Mouse (Mus musculus) small intestine, adult 2 months (tissue): ENCODE measurements around the gene Slc22a22. TPM values are rescaled to one million over a fixed set of nuclear protein-coding genes. Genes with fewer than 3 reads are reported as not detected.
"Not testable (repeated sequence)": the region's sequence is repeated elsewhere in the genome, so short reads cannot be mapped to it uniquely, and the experiment has no call there.

Experiments used
- H3K27ac ChIP-seq: fragments of 200-500 bp; 2 replicates; pipeline ENCODE4 v1.5.1; 2012; ENCODE audit warnings: low read depth, low read length, control low read depth, inconsistent platforms; ENCODE audit not compliant: insufficient read depth
- H3K27me3 ChIP-seq: fragments of 200-500 bp; 2 replicates; pipeline ENCODE4 v1.6.1; 2012; ENCODE audit warnings: mild to moderate bottlenecking, moderate library complexity, low read length, inconsistent platforms; ENCODE audit not compliant: control insufficient read depth, insufficient read depth
- H3K36me3 ChIP-seq: fragments of 200-500 bp; 2 replicates; pipeline ENCODE4 v1.6.1; 2012; ENCODE audit warnings: mild to moderate bottlenecking, low read length, control low read depth, inconsistent platforms; ENCODE audit not compliant: control insufficient read depth, insufficient read depth
- H3K4me1 ChIP-seq: fragments of 200-500 bp; 2 replicates; pipeline ENCODE4 v1.6.1; 2012; ENCODE audit warnings: low read length, inconsistent platforms, mixed read lengths; ENCODE audit not compliant: control insufficient read depth, insufficient read depth, insufficient read length
- H3K4me3 ChIP-seq: fragments of 200-500 bp; 2 replicates; pipeline ENCODE4 v1.5.1; 2012; ENCODE audit warnings: low read depth, mild to moderate bottlenecking, control low read depth, inconsistent platforms, low read length, moderate library complexity
- CTCF ChIP-seq: fragments of 200-500 bp; IDR thresholded peaks from 2 replicates; pipeline ENCODE4 v1.5.1; 2012; ENCODE audit warnings: low read depth, mild to moderate bottlenecking, control low read depth, inconsistent platforms, low read length, moderate library complexity, mixed read lengths; ENCODE audit not compliant: insufficient replicate concordance, insufficient read length; ENCODE audit errors: extremely low read depth
- POLR2A ChIP-seq: fragments of 200-500 bp; IDR thresholded peaks from 2 replicates; pipeline ENCODE4 v1.6.1; 2012; ENCODE audit warnings: low read depth, mild to moderate bottlenecking, control low read depth, inconsistent platforms, low read length, moderate library complexity
- WGBS: fragments of 180-500 bp; shearing (Covaris S2); methylation state at CpG from one replicate; pipeline ENCODE4 v1.1.7; 2018; 5-methylcytosine and 5-hydroxymethylcytosine counted together
- polyA plus RNA-seq: library from polyadenylated mRNA; depleted of rRNA; stranded (reverse); fragments of >200 nt; gene quantifications from 2 replicates; pipeline ENCODE4 v1.2.3, GENCODE M21; 2012

Slc22a22 gene
- polyA plus RNA-seq, 1 experiment = not detected

DNA sequence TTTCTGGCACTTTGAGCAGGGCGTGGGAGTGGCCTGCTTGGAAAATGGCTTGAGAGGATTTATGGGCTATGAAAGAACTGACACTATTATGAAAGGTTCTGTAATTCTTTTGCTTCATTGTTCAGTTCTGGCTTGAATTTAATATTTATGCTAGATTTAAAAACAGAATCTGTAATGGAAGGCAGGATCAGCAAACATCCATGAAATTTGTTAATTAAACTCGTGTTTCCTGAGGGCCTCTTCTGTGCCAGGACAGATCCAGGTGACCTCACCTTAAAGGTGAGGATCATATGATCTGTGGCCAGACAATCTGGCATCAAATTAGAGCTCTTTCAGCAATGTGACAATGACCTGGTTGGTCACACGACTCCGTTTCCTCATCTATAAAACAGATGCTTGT is 122.1 kb downstream of the Slc22a22 start:
- Histone ChIP-seq H3K27me3 (no peaks in the 10 kb centered on the region), H3K36me3 (no peaks in the 10 kb centered on the region), H3K4me1 (no peaks in the 10 kb centered on the region), H3K4me3 (no peak overlapping the region), H3K27ac (no peak overlapping the region)
- no peak for TF ChIP-seq CTCF
- no peak for TF ChIP-seq POLR2A
- WGBS = 71% methylated on average over 4 of the region's 4 CpGs

GRCm38 (mm10) chr15:57340499-57340898 is 136.9 kb downstream of the Slc22a22 start:
- TF ChIP-seq POLR2A = no peak
- Histone ChIP-seq H3K27ac (no peak overlapping the region), H3K27me3 (no peaks in the 10 kb centered on the region), H3K36me3 (no peaks in the 10 kb centered on the region), H3K4me1 (no peaks in the 10 kb centered on the region), H3K4me3 (no peak overlapping the region)
- 39% methylated on average over 3 of the region's 3 CpGs for WGBS

DNA sequence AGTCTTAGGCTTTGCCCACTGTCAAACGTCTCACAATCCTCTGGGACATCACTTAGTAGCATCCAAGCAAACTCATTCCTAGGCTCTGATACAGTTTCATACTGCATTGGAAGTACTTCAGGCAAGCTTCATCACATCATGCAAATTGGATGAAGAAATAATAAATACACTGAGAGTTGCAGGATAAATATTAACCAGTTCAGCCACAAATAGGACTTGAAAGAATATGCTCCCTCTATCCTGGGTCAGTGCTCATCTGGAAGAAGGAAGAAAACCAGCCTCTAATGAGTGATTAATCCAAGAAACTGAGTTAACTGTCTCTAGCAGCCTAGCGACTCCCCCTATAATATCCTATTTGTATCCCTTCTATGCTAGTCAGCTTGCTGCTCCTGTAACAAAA is 146.1 kb downstream of the Slc22a22 start:
- TF ChIP-seq CTCF (no peak), POLR2A (no peak)
- 78% methylated on average over 2 of the region's 2 CpGs for whole genome bisulfite sequencing
- H3K36me3 ChIP-seq = no peaks in the 10 kb centered on the region
- no peaks in the 10 kb centered on the region for H3K4me1 ChIP-seq
- no peaks in the 10 kb centered on the region for H3K27me3 ChIP-seq
- H3K4me3 ChIP-seq = no peak overlapping the region
- no peak overlapping the region for H3K27ac ChIP-seq

GRCm38 (mm10) chr15:57318001-57318400 is 159.4 kb downstream of the Slc22a22 start:
- TF ChIP-seq CTCF (no peak), POLR2A (no peak)
- WGBS = 78% methylated on average over 2 of the region's 2 CpGs
- Histone ChIP-seq H3K4me3 (no peak overlapping the region), H3K27me3 (no peaks in the 10 kb centered on the region), H3K36me3 (no peaks in the 10 kb centered on the region), H3K27ac (no peak overlapping the region), H3K4me1 (no peaks in the 10 kb centered on the region)

GRCm38 (mm10) chr15:57316486-57316885 is 160.9 kb downstream of the Slc22a22 start:
- 84% methylated on average over 2 of the region's 2 CpGs for whole genome bisulfite sequencing
- Histone ChIP-seq H3K27ac (no peak overlapping the region), H3K36me3 (no peaks in the 10 kb centered on the region), H3K4me3 (no peak overlapping the region), H3K4me1 (no peaks in the 10 kb centered on the region), H3K27me3 (no peaks in the 10 kb centered on the region)
- TF ChIP-seq POLR2A = no peak
- no peak for TF ChIP-seq CTCF

GRCm38 (mm10) chr15:57302710-57303109 is 174.7 kb downstream of the Slc22a22 start:
- TF ChIP-seq CTCF (no peak), POLR2A (no peak)

DNA sequence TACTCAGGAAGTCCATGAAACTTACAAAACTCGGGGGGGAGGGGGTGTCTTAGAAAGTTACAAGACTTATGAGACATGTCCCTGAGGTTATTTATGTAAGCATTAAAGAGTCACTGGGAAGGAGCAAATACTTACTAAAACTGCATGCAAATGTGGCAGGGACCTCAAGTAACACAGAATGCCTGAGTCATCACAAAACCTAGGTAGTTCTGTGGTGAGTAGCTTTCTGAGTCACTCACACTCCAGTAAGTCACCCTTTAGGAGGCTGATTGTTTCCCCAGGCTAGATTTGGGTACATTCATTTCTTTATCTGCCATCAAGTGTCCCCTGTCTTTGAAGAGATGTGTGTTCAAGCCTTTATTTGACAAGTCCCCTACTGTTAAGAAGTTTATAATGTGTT is 198.9 kb downstream of the Slc22a22 start:
- WGBS = 35% methylated on average over 1 of the region's 1 CpGs

More at GRCm38 (mm10) chr15:57302710-57303109, 174.7 kb downstream of the Slc22a22 start:
- no peak overlapping the region for H3K27ac ChIP-seq
- H3K4me1 ChIP-seq = no peaks in the 10 kb centered on the region
- no peaks in the 10 kb centered on the region for H3K27me3 ChIP-seq
- WGBS = 50% methylated on average over 1 of the region's 1 CpGs
- no peak overlapping the region for H3K4me3 ChIP-seq
- no peaks in the 10 kb centered on the region for H3K36me3 ChIP-seq

GRCm38 (mm10) chr15:57276411-57276810 is 201.0 kb downstream of the Slc22a22 start:
- H3K4me1 ChIP-seq = no peaks in the 10 kb centered on the region
- TF ChIP-seq POLR2A = no peak
- TF ChIP-seq CTCF = no peak
- no peak overlapping the region for H3K4me3 ChIP-seq
- no peak overlapping the region for H3K27ac ChIP-seq
- H3K36me3 ChIP-seq = no peaks in the 10 kb centered on the region
- H3K27me3 ChIP-seq = no peaks in the 10 kb centered on the region

More for the DNA sequence above, 198.9 kb downstream of the Slc22a22 start:
- no peaks in the 10 kb centered on the region for H3K4me1 ChIP-seq
- H3K4me3 ChIP-seq = no peak overlapping the region
- H3K27ac ChIP-seq = no peak overlapping the region
- no peaks in the 10 kb centered on the region for H3K36me3 ChIP-seq
- H3K27me3 ChIP-seq = no peaks in the 10 kb centered on the region
- TF ChIP-seq CTCF (no peak), POLR2A (no peak)

DNA sequence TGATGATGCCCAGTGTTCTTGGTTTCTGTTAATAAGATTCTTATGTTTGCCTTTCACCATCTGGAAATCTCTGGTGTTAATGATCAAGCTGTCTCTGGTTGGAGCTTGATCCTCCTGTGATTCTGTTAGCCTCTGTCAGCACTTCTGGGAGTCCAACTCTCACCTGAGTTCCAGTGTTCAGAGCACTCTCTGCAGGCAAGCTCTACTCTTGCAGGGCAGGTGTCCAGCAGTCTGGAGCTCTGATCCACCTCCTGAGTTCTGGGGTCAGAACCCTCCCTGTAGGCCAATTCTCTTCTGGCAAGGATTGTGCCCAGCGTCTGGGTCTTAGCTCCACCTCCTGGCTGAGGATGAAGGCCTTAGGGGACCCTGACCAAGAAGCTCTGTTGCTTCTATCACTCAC is 237.4 kb downstream of the Slc22a22 start:
- not testable (repeated sequence) for H3K4me1 ChIP-seq, H3K27me3 ChIP-seq, H3K36me3 ChIP-seq, H3K4me3 ChIP-seq, H3K27ac ChIP-seq
- 76% methylated on average over 1 of the region's 1 CpGs for WGBS
